Mouse (Mus musculus) MEL (cell line): ENCODE data around the gene Kcnh4.

Source experiments
- CTCF ChIP-seq, 3 experiments: IDR thresholded peaks in 2 of 3; conservative IDR thresholded peaks in 1 of 3; 2 replicates each; pipeline ENCODE4 v1.5.1; 2011 to 2012; ENCODE audit warnings: low read length in 3 of 3, low read depth in 2 of 3, mild to moderate bottlenecking in 2 of 3, improper control_type of control experiment in 1 of 3, inconsistent platforms in 1 of 3, mixed read lengths in 1 of 3, moderate library complexity in 1 of 3; ENCODE audit not compliant: control insufficient read depth in 1 of 3, insufficient read depth in 1 of 3, poor library complexity in 1 of 3, severe bottlenecking in 1 of 3
- ETS1 ChIP-seq: IDR thresholded peaks from 2 replicates; pipeline ENCODE4 v1.6.1; 2012; ENCODE audit warnings: low read depth, mild to moderate bottlenecking, inconsistent platforms, low read length, improper control_type of control experiment, moderate library complexity
- RAD21 ChIP-seq: IDR thresholded peaks from 2 replicates; pipeline ENCODE4 v1.6.1; 2011; ENCODE audit warnings: mild to moderate bottlenecking, low read depth, low read length, improper control_type of control experiment
- TBP ChIP-seq: IDR thresholded peaks from 2 replicates; pipeline ENCODE4 v1.8.0; 2011; ENCODE audit warnings: low read depth, low read length, improper control_type of control experiment

DNA sequence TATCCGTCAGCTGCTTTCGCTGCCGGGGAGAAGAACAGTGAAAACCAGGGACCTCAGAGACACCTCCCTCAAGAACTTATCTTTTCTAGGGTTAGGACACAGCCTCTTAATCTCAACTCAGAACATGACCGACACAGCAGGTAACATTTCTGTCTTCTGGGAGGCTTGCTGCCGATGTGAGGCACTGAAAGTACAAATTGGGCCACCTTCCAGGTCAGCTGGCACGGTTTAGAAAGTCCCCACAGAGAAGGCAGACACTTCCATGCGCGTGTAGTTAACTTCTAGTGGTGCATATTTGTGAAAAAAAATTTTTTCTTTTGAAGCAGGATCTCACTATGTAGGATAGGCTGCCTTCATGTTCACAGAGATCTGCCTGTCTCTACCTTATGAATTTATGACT, 24.5 kb upstream of the Kcnh4 start:
- TF ChIP-seq RAD21: no peak
- no peak for TF ChIP-seq ETS1
- TF ChIP-seq TBP: no peak
- TF ChIP-seq CTCF (IDR thresholded peaks at IDR 0.05 in 2 of 3, conservative IDR thresholded peaks at IDR 0.05 in 1 of 3; ENCODE audit: control insufficient read depth in 1 of 3, insufficient read depth in 1 of 3, low read depth in 2 of 3, low read length in 3 of 3, poor library complexity in 1 of 3, severe bottlenecking in 1 of 3): no peak
